Mouse (Mus musculus): ENCODE data around the gene Adarb1. TPM values are rescaled to one million over a fixed set of nuclear protein-coding genes. Genes with fewer than 3 reads are reported as not detected.
A peak's percentile ranks its signal among the peaks of the same experiment; 100 is the strongest.

Adarb1 gene
- 1 to 10 TPM; 7.1 to 9.3 TPM for total RNA-seq (2021)
- long read RNA-seq, experiment 1, partial matches to known transcripts, result 0 of 3 reads
- long read RNA-seq, experiment 1, other reads (novel, unspliced or antisense), result 1 of 3 reads
- long read RNA-seq, experiment 2, partial matches to known transcripts, result 0 of 1 reads
- long read RNA-seq, experiment 2, other reads (novel, unspliced or antisense), result 0 of 1 reads

DNA sequence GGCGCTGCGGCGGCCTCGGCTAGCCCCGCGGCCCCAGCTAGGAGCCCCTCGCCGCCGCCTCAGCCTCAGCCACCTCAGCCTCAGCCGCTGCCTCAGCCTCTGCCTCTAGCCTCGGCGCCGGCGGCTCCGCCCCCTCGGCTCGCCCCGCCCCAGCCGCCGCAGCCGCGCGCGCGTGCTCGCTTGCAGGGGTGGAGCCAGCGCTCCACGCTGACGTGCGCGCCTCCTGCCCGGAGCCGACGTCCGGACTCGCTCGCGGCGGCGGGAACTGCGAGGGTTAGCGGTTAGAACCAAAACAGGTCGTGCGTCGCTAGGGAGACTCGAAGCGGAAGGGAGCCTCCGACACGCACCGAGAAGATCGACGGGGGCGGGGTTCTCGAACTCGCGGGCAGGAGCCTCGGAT is at the start of gene Adarb1:
Adarb1 (minus strand) TSS at position 133 of the 400 bp plus-strand sequence.
- DNase-seq, result peak; percentile 91

DNA sequence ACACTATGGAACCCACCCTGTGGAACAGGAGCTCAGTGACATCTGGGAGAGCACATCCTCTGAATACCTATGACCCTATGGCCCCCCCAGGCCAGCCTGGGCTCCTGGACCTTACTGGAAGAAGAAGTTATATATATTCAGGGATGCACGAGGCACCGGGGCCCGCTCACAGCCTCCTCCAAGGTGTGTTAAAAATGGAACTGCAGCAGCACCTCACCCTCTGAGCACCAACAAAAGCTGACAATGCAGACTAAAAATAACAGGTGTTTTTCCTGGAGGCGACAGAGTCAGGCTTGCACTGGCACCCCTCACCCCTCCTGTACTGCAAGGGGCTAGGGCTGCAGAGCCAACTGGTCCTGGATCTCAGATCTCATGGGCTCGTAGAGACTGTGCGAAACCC is 49.3 kb upstream of the Adarb1 start:
- DNase-seq, result no peak

DNA sequence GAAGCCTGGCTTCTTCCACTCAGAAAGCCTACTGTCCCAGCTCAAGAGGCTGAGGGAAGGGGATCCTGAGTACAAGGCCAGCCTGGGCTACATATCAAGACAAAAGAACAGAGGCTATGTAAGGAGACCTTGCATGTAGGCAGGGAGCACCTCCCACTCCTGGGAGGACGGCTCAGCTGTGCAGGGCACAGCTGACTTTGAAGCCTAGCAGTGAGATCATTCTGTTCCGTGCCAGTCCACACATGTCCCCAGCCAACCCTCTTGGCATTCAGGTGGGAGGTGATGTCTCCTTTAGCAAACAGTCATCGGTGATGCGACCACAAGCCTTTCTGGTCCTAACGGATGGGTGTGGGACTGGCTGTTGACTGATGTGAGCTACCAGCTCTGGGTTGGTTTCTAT is 47.8 kb upstream of the Adarb1 start:
- DNase-seq, result no peak

DNA sequence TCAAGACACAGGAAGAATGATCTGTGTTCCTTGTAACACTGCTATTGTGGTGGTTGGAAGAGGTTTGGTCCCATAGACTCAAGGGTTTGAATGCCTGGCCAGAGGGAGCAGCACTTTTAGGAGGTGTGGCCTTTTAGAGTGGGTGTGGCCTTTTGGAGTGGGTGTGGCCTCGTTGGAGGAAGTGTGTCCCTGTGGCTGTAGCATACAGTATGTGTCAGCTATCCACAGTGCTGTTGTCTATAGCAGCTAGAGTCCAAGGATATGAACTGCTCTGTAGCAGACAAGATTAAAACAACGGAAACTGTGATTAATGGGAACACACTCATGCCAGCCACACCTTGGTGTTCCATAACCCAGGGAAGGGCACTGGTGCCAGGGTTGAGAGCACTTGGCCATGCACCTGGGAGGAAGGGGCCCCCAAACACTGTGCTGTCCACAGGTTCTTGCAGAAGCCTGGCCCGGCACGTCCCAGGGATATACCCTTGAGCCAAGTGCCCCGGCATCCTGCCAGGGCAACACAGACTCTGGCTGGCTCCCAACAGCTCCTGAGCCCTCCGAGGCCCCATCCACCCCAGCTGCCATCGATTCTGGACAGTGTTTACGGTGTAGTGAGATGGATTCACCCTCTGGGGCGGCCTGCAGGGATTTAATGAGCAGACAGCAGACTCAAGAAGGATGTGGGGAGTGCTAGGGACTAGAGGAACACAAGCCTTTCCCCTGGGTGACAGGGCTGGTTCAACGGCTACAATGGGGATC is 46.3 kb upstream of the Adarb1 start:
- DNase-seq, result no peak

DNA sequence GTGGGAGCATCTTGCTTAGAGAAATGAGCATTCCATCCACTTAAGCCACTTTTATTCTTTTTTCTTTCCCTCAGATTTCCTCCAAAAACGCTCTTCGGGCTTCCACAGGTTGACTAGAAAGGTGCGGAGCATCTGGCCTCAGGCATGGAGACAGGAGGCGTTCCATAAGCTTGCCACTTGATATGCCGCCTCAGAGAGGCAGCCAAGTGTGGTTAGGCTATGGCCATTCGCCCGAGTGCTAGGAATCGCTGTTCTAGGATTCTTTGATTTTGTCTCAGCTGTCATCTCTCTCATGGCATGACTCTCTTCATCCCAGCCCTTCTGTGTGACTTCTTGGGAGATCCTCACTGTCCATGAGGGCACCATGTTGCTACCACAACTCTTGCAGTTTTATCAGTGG is 43.1 kb upstream of the Adarb1 start:
- DNase-seq, result no peak

DNA sequence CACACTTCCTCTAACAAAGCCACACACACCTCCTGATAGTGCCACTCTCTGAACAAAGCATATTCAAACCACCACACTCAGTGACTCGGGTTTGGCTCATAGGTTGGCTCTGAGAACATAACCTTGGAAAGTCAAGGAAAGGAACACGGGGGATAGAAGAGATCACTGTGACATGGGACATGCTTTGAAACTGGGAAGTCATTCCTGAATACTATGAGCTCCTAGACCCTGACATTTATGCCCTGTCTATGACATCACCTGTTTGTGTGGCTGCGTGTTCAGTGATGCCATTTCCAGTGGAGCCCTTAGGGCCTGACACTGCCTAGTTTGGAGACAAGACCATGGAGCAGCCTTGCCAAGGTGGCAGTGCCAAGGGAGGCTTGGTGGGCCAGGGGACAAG is 39.6 kb upstream of the Adarb1 start:
- no peak for DNase-seq

DNA sequence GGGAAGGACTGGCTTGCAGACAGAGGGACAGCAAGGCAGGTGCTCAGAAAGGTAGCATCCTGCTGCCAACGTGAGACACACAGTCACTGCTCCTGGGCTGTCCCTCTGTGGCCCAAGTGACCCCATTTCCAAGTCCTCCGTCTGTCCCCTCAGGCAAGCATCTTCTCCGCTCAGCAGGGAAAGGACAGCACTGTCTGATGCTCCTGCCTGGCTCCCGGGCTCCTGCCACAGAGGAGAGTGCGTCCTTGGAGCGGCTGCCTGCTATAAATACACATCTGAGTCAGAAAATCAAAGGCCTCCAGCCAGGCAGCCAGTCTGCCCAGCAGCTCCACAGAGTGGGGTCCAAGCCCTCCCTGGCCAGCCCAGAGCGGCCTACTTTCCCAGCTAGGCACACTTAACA is 38.4 kb upstream of the Adarb1 start:
- DNase-seq, result peak; percentile 62

DNA sequence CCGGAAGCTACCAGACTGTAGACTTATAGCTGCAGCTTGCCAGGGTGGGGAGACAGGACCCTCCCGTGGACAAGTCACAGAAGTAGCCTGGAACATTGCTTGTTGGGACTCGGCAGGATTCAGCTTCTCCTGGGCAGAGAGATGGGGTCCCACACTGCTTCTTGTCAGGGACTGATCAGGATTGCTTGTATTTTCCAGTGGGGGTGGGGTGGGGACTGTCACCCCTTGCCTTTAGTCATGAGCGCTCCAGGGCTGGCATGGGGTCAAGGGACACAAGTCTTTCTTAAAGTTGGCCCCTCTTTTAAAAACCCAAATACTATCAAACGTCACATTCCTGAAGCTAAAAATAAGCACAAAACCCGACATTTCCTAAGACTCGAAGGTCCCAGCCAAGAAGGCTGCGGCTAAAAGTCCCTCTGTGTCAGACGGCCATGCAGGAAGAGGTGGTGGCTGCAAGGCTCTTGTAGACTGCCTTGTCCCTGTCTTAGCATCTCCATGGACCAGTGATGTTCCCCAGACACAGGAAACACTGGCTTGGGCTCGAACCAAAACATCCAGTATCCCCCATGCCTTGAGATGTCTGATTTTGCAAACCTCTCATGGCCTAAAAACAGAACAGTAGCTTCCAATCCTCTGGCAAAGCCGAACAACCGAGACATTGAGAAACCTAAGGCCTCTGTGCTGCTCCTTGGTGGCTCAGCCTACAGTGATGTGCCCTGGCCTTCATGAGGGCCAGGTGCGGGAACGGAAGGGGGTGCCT is 37.4 kb upstream of the Adarb1 start:
- no peak for DNase-seq

DNA sequence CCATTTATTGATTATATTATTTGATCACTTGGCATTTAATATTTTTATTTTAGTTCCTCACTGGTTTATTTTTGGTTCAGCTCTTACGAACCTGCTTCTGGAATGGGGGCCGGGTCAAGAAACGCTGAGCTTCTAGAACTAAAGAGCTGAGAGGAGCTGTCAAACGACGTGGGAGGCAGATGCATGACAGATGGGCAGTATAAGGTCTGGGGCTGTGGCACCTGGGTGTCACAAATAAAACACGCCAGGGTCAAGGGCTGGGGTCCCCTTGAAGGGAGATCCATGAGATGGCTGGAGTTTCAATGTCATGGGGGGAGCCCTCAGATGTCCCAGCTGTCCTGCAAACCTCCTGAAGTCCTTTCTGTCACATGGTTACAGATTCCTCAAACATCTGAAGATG is 36.7 kb upstream of the Adarb1 start:
- DNase-seq, result no peak

DNA sequence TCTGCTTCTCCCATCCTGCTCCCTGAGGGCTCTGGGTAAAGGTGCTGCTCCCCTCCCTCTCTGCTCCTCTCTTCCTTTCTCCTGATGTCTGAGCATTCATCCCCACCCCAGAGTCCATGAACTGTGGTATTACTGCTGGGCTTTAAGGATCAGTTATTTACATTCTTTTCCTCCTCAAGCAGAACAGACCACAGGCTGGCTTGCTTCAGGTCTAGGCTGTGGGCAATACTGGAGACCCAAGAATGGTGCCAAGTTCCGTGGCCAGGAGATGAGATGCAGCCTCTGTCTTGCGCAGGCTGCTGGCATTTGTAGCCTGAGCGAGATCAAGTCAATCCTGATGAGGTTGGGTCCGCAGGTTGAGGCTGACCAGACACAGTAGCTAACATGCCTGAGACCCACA is 33.8 kb upstream of the Adarb1 start:
- DNase-seq, result no peak

DNA sequence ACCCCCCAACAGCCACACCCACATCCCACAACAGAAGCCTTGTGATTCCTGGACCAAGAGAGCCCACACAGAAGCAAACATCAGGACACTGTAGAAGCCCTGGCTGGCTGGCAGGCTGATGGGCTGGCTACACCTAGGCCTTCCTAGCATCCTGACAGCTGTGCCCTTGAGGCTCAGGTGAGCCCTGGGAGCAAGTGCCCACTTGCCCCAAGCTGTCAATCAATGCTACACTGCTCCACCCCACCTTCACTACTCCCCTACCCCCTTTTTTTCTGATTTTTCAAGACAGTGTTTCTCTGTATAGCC is 32.0 kb upstream of the Adarb1 start:
- no peak for DNase-seq

DNA sequence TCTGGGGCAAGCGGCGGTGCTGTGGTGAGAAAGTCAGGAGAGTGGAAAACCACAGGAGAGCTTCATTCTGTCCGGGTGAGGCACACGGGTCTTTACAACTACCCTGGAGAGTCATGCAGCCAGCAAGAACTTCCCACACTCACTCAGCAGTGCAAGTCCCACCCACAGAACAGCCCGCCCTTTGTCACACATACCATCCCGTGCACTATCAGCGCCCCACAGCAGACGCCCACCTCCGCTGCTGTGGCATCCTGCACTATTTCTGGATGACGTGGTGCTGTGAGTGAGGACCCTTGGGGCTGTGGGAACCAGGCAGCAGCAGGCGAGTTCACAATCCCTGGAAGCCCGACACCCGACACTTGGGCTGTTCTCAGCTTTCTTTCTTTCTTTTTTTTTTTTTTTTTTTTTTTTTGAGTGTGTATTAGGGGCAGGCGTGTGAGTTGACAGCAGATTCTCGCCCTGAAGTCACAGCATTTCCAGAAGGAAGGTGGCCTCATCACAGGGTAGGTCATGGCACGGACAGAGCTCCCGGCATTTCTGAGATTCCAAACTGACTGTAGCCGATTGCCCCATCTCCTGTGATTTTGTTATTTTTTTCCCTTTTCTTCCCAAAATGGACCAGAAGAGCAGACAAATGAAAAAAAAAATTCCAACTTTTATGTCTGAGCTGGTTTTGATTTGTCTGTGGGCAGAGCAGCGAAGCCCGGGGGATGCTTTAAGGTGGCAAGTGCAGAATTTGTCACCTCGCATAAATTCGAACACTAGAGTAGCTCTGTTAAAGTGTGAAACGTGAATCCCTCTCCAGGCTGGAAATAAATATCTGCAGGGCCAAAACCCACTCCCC is 31.5 kb upstream of the Adarb1 start:
- no peak for DNase-seq

DNA sequence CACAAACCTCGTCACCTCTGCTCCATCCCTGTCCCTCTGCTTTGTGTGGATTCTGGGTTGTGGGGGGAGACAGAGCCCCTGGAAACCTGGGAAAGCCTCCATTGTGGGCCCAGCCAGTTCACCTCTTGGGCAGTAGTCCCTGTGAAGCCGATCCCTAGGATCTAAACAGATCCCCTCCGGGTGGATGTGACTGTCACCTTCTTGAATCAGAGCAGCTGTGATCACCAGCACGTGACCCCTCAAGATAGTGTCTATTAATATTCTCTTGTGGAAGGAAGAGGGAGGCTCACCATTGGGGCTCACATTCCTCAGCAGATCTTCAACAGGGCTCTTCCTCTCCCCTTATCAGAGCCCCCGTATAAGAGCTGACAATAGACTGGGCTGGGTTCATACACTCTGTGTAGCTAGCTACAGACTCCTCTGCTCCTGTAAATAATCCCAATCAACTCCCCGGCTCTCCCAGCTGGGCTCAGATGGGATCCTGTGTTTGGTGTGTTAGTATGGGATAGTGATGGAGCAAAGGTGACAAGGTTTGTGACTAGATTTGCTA is 30.7 kb upstream of the Adarb1 start:
- no peak for DNase-seq

DNA sequence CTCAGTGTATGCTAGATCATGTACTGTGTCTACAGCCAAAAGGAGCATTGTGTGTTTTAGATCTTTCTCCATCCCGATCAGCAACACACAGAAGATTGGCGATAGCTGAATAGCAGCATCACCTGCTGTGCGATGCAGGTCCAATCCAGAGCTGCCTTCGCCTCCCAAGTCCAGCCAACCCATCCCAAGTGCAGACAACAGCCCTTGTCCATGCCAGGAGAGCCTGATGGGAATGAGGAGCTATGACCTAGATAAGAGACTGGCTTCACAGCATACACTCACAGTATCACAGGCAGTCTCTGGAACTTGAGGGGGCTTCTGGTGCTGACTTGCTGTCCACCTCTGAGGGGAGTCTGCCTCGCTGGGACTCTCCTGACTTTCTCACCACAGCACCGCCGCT is 30.1 kb upstream of the Adarb1 start:
- no peak for DNase-seq

DNA sequence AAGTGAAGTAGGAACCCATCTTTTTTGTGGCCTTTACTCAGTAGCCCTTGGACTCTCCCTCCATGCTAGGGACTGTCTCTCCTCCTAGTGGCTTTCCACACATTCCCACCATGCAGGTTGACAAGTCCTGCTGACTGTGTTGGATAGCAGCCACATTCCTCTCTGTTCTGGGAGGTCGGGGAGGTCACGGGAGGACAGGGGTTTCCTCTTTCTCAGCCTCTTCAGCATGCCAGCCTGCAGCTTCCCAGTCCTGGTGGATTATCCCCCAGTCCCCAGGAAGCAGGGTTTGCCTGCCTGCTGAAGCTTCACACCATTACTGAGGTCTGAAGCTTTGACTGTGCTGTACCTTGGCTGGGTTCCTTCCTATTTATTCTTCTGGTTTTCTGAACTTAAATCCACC is 29.7 kb upstream of the Adarb1 start:
- DNase-seq, result peak; percentile 10

DNA sequence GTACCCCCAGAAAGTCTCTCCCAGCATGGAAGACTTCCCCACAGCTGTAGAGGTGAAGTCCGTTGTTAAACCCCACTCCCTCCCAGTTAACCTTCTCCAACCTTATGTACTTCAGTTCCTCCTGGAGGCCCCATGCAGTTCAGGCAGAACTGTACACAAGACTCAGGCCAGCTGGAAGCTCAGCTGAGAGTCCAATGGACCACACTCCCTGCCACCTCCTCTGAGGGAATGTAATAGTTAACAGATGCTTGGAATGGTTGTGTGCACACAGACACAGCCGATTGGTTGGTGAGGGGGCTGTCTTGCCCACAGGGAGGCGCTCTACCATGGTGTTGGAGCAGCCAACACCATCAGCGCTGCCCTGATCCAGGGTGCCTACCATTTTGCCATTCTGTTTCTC is 24.2 kb upstream of the Adarb1 start:
- no peak for DNase-seq

DNA sequence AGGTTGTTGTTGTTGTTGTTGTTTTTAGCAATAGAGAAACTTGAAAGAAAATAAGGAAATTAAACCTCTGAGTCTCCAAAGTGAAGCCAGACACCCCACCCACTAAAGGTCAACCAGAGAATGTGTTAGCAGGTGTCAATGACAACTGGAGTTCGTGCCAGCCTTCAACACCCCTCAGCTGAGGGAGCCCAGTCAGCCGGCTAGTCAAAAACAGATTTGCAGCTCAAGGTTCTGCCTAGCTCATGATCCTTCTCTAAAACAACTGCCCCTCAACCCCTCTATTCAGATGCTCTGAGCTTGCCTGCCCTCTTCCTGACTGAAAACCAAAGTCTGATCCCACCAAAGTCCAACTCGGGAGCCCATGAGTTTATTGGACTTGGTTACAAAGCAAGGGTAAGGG is 23.7 kb upstream of the Adarb1 start:
- DNase-seq, result no peak

DNA sequence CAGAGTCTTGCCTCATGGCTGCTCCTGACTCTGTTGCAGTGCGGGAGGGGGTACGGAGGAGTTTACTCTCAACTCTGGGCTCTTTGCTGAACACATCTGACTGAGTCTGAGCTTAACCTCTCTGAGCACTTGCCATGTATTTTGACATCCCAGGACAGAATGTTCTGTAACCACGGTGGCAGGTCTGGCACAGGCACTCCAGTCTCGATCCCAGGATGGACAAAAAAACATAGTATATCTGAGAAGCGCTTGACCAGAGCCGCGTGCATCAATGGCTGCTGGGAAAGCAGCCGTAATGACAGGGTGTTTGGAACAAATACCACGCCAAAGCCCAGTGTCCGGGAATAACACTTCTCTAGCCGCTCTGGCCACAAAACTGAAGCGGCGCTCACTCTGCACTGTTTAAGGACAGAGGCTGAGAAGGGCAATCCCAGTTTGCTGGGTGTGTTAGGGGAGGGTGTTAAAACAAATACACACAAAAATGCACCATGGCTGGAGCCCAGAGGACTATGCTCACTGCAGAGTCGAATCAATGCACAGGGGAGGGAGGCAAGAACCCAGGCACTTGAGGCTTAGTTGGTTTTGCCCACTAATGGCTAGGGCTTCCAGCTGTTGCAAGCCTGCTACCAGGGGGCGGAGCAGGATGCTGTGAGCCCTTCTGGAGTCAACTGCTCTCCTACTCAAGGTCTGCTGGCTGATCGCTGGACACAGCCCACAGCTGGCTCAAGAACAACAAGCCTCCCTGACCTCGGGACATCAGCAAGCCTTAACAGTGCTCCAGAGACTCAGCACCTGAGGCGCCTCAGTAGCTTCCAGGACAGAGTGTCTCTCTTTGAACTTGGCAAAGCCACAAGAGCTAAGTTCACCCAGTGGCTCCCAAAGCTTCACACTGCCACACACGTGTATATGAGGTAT is 23.0 kb upstream of the Adarb1 start:
- peak; percentile 85 for DNase-seq

DNA sequence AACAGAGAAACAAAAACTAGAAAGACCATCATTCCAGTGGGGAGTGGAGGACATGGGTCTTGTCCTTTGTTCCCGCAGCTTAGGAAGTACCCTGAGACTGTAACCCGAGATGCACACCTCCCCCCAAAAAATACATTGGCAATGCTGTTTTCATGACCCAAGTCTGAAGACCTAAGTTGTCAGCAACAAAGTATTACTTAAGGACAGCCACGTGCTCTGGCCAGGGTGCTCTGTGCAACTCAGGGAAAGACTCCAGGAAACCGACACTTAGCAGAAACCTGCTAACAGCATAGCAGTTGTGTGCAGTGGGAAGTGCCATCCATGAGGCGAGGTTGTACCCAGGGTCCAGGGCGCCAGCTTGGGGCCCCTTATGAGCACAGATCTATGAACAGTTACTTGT is 22.2 kb upstream of the Adarb1 start:
- no peak for DNase-seq

DNA sequence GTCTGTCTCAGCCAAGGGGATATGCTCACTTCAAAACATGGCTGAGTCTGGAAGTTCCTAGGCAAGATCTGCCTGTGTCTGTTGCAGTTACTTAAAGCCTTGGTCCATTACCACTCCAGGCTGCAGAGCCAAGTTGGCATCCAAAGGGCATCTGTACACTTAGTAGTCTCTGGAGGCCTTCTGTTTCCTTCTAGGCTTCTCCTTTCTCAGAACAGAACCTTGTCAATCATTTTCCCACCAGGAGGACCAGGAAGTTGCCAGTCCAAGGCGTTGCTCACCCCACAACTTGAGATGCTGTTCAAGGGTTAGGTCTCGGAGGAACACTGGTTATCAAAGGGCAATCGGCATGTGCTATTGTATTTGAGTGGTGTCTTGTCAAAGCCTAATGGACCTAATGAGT is 21.0 kb upstream of the Adarb1 start:
- DNase-seq, result no peak

DNA sequence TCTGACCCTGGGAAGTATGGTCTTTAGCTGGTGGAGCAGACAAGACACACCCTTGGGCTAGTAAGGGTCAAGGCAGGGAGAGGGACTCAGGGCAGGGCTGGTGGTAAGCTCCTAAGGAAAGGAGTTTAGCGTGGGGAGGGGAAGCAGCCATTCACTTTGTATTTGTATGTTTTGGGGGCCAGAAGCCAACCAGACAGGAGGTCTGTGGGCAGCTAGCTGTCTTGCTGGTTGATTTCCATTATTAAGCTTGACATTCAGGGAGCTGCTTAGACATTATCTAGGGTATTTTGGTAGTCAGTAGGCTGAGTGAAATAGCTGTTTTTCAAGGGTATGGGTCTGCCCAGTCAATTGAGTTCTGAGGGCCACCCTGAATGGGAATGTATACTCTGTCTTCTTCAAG is 20.0 kb upstream of the Adarb1 start:
- DNase-seq, result no peak
